Mouse (Mus musculus): Measurements from ENCODE around the gene Ehd4. TPM values are rescaled to one million over a fixed set of nuclear protein-coding genes. Genes with fewer than 3 reads are reported as not detected.

Ehd4 gene
- polyA plus RNA-seq, 3 experiments from 2014 or later: 2.9 to 16.2 (median 3.9) TPM

DNA sequence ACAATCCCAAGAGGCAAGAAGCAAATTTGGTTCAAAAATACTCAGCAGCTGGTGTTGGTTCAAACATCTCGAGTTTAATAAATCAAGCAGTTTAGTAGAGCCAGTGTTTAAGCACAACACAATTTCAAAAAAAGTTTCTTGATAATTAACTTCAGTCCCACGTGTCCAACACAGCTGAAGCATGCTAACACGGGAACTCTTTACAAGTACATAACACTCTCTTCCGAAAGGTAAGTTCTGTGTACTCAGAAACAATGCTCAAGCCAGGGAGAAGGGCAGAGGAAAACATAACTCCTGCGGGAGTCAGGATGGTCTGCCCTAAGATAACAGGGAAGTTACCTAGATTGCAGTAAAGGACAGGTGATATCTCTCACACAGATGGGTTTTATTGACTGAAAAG is 12.1 kb downstream of the Ehd4 start:
- no peak for ATAC-seq

DNA sequence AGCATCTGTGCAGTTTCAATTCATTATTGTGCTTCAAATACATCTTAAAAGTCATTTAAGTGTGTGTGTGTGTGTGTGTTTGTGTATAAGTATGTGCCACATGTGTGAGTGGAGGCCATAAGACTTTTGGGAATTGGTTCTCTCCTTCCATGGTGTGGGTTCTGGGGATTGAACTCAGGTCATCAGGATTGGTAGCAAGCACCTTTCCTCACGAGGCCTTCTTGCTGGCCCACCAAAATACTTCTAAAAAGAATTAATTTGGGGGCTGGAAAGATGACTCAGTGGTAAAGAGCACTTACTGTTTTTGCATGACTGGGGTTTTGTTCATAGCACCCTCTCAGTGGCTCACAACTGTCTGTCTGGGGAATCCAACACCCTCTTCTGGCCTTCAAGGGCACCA is 12.7 kb downstream of the Ehd4 start:
- no peak for ATAC-seq

DNA sequence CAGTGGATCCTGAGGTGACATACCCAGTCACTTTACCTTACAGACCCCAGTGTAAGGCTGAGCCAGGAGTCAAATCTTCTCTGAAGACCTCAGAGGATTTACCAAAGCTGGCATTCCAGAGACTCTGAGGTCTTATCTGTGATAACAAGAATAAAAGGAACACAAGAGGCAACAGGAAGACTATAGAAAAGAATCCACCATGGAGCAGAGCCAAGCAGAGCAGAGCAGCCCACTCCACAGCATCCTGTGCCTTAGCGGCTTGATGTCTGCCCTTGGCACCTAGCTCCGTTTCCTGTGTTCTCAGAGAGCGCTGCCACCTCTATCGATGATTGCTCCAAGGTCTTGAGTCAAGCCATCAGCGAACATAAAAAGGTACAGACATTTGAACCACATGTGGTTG is 14.1 kb downstream of the Ehd4 start:
- ATAC-seq: no peak

DNA sequence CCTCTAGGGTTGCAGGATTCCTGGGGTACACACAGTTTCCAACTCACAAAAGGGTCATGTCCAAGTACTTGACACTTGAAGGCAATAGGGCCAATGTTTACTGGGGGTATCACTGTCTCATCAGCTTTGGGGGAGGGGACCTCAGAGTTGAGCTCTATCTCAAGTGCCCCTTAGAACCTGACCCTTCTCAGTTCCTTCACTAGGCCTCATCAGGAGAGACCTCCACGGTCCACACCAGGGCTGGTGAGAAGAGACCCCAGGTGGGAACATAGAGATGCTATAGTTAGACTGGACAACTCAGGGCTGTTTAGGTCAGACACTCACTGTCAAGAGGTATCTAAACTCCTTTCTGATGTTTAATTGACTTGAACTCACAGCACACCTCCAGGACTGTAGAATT is 15.3 kb downstream of the Ehd4 start:
- ATAC-seq: no peak

DNA sequence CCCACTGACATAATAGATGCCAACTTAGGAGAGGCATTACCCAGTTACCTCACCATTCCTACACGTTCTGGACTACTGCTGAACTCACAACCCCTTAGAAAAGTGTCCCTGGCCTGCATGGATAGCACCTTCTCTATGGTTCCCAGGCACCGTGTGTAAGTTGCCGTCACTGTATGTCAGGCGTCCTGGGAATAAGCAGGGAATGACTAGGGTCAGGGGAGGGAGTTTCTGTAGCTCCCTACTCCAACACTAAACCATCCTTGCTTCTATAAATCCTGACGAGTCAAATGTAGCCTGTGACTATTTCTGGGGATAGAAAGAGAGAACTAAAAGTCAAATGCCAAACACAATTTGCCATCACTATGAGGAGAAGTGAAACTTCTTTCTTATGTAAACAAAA is 17.1 kb downstream of the Ehd4 start:
- ATAC-seq: no peak

DNA sequence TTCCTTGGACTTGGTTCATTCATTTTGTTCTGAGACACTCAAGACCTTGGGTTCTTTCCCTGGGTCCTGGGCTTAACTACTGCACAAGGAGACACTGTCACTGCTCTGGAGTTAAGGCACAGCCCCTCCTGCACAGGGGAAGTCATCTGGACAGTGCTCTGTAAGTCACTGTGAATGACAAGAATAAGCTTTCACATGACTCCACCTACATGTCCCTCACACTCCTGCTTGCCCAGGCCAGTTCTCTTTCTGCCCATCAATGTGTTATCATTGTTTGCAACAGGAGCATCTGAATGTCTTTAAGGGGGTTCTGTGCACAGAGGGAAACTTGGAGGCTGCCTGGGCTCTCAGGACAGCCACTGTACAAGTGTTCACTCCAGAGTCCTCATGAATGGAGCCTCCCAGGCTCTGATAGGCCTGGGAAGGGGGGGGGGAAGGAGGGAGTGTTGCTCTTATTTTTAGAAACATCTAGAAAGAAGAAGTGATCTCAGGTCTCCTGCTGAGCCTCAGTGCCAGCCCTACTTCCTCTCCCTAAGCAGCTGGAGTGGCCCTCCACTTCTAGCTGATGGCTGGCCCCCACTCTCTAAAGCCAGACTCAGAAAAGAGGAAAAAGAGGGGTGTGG is 19.8 kb downstream of the Ehd4 start:
- no peak for ATAC-seq

DNA sequence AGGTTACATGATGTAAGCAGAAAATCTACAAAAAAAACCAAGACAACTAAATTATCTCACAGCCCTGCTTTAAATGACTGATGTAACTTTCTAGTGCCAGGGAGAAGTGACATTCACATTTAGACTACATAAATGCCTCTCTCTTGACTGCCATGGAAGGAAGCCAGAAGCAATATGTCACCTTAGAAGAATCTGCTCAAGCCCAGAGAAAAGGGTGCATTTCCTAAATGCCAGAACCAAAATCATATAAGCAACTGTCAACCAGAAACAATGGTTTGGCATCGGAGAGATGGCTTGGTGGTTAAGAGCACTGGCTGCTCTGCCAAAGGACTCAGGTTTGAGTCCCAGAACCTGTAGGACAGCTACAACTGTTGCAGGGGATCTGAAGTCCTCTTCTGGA is 22.5 kb downstream of the Ehd4 start:
- ATAC-seq: no peak

DNA sequence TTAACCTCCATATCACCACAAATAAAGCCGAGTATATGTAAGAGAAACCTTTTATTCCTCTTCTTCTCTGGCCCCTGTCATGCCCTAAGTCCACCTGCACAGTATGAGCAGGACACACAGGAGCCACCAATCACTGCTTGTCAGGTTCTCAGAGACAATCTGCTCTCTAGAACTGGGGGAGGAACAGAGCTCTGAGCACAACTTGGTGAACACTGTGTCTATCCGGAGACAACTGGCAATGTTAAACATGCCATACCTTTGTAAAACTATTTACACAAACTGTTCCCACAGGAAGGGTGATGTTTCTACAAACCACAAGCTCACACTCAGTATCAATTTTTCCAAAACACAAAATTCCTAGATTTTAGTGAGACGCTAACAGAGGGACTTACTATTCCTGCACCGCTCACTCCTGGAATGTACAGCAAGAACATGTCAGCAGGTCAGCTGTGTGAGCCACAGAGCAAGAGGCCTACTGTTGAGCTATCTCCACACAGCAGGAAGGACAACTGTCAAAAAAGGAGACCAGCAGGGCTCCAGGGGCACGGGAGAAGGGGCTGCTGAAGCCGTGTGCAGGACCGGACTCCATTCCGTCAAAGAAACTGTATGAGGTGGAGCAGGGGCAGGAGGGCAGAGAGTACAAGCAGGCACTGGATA is 25.0 kb downstream of the Ehd4 start:
- no peak for ATAC-seq

DNA sequence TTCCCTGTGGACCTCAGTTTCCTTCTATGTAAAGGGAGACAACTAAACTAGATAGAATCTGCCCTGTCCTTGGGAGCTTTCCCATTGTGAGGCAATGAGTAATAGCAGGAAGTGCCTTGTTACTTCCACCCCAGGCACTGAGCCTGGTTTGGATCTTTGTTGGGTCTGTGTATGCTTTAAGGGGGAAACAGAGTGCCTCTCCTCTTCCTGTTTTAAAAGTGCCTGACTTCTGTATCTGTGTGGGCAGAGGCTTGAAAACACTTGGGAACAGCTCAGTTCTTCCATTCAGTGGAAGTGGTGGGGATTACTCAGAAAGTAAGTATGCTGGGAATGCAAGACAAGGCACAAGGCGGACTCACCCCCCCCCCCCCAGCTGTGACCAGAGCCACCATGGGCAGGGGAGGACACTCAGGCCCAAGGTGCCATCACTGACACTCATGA is 25.8 kb downstream of the Ehd4 start:
- no peak for ATAC-seq

DNA sequence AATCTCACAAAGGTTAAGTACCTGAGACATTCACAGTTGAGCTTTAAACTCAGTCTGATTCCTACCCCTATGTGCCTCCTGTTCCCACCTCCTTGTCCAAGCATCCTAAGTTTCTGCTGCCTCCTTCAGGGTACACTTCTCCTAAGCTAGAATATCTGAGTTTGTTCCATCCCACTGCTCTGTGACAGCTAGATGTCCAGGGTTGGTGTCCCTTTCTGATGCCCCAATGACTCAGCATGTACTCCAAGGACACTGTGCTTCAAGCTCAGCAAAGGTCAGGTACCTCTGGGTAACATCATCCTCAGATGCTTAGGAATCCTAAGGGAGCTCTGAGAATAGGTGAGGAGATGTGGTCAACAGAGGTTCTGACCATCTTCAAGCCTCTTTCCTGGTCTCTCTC is 26.4 kb downstream of the Ehd4 start:
- no peak for ATAC-seq

DNA sequence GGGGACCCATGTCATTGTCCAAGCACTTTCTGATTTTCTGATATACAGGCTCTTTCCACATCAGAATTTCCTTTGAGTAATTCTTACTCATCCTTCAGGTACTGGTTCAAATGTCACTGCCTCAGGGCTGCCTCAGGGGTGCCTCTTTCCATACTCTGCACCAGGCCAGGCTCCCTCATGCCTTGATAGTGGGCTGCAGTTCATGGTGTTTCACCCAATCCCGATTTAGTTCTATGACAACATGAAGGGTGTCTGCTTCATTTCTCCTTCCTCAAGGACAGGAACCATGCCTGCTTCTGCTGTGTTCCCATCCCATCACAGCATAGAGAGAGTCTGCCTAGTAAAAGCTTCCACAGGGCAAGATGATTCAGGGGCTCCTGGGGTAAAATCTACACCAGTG is 27.5 kb downstream of the Ehd4 start:
- ATAC-seq: no peak

DNA sequence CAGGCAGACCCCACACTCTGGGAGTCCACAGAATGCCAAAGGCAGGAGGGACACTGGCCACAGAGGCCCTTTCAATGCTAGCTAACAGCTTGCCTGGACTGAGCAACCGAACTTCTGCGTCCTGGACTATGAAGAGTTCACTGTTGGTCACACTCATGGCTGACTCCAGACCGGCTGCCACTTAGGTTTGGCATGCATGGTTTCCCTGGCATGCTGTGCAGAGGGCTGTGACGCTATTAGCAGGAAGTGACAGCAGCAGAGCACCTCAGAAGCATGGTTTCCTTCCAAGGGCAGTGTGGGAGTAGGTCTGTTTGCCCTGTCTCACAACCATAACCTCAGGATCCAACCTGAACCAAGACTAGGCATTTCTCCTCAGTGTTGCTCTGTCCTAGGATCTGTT is 28.0 kb downstream of the Ehd4 start:
- no peak for ATAC-seq

DNA sequence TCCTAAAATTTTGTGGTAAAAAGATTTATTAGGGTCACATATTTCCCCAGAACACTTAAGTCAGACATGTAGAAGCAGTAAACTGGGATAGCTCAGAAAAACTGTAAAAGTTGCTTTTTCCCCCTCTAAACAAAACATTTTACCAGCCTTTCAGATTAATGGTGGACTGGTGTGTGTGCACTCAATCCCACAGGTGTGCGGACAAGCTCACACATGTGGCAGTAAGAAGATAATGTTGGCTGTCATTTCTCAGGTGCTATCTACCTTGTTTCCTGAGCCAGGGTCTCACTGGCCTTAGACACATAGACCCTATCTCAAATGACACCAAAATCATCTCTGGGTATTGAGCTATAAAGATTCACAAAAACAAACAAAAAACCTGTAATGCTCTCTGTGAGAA is 28.9 kb downstream of the Ehd4 start:
- ATAC-seq: no peak

DNA sequence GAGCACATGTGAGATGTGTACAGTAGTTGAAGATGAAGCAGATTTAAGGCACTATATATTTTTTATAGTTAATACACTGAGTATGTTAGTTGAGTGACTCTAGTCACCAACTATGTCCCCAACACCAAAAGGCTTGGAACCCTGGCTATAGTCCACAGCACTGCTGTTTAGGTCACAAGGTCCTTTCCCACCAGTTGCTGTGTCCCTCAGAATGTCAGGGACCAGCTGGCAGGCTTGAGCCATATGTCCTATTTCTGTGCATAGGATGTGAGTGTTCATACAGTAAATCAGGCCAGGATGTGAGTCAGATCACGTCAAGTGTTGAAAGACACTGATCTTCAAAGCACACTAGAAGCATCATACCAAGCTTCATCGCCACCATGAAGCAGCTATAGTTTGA is 29.5 kb downstream of the Ehd4 start:
- no peak for ATAC-seq

DNA sequence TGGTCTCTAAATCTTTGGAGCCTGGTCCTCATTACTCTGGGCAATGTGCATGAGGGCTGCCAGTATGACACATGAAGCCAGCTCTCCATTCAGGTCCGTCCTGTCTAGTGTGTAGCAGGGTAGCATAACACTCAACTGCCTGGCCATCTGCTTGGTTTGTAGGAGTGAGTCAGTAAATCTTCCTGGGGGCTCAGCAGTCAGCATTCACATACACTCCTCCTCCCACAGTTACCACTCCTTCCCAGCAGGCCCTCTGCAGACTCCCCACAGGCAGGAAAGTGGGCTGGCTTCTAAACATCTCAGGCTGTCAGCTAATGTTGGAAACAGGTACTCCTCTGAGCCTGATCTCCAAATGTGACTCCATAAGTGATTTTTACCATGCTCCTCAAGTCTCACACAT is 30.3 kb downstream of the Ehd4 start:
- ATAC-seq: no peak

DNA sequence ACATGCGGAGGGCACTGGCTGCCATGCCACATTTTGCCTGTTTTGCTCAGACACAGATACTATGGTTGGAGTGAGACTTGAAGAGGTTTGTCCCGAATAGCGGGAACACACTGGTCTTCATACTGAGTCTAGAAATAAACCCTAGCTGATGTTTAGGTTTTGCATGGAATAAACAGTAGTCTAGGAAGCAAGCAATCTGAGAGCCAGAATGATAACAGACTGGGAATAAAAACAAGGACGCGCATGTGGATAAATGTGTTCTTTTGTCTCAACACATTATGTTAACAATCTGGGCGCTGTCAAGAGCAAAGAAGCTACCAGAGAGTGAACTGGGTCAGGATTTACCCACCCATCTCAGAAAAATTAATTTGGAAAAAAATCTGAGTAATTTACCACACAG is 31.4 kb downstream of the Ehd4 start:
- no peak for ATAC-seq

DNA sequence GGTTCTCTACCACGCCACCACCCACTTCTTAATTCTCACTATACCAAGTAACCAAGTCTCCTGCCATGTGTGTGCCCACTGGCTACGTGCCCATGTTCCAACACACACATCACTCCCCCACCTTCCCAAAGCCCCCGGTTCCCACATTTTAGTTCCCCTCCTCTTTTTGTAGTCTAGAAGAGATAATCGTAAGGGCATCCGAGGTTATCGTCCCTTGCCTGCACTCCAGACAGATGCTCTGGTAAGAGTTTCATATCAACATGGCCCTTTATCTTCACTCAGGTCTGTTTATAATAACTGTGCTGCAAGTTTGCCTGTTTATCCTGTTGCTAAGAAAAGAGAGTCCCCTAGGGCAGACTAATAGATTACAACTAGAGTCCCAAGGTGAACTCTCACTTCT is 37.1 kb downstream of the Ehd4 start:
- ATAC-seq: no peak

DNA sequence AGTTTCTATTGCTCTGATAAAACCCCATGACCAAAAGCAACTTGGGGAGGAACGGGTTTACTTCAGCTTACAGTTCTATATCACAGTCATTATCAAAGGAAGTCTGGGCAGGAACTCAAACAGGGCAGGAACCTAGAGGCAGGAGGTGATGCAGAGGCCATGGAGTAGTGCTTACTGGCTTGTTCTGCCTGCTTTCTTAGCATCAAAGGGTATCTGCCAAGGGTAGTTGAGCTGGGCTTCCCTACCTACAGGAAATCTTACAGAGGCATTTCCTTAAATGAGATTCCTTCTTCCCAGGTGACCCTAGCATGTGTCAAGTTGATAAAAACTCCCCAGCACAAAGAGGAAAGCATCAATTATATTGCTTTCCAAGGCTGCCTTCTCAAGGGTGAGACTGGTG is 38.0 kb downstream of the Ehd4 start:
- no peak for ATAC-seq

DNA sequence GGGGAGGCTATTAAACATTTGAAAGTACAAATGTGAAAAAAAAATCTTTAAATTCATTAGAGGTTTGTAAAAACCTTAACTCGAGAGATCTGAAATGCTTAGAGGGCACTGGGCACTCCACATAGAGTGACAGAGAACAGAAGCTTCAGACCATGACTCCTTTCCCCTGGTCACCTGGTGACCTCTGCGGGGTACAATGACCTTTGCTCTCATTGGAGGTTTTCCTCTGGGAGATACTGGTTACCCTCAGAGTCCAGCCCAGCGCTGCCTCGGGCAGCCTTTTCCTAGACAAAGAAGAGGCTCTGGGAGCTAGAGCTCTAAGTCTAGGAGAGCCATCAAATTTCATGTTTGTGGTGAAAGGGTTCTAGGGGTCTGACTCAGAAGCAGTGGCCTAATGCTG is 39.4 kb downstream of the Ehd4 start:
- ATAC-seq: no peak

DNA sequence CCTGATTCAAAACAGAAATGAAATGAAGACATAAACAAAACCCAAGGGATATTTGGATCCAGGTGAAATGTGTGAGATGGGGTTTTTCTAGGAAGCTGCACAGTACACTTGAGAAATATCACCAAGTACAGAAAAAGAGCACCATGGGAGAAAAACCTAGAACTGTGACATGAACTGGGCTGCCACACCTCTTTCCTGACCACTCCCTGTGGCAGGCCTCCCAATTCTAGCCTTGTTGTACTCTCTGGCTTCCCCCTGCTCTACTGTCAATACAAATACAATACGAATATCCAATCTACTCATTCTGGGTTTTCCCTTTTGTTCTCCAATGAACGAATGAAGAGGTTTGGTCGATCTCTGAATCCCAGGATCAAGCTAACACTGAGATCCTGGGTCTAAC is 40.4 kb downstream of the Ehd4 start:
- ATAC-seq: no peak

DNA sequence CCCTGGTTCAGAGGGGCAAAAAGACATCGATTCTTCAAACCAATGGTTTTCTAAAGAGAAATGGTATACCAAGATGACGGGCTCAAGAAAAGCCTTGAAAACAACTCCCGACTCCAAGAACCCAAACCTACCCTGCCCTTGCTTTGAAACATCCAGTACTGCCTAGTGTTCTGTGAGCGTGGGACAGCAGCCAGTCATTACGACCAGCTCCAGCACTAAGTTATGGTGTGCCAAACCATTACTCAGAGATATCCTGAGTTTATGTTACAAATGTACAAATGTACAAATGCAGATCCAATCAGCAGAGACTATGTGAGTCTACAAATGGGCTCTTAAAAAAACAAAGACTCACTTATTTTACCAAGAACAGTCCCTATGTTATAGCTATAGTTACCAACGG is 40.9 kb downstream of the Ehd4 start:
- no peak for ATAC-seq

DNA sequence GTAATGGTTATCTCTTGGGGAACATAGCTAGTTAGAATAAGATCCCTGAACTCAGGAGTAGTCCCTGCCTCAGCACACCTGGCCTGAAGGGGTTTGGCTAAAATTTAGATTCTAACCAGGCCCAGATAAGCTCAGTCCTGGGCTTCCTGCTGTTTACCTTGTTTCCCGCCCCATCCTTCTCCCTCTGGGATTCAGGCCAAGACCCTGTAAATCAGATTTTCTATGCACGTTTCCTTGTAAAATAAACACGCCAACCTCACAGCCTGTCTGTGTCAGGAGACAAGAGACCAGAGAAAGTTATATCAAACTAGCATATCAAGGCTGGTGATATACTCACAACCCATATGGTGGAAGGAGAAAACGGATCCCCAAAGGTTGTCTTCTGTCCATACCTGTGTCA is 42.8 kb downstream of the Ehd4 start:
- ATAC-seq: no peak

DNA sequence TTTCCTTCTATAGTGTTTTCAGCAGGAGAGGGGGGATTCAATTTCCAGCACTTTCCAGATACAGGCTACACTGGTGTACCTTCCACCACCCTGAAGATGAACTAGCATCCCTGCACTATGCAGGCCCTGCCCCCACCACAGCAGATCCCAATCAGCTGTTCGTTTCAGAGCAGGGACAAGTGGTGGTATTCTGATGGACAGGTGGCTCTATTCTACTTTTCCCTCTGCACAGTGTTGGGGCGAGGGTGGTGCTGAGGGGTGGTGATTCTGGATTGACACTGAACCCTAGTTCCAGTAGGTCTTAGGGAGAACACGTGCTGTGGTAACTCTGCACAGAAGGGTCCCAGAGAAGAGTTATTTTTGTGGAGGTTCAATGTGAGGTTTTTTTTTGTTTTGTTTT is 43.2 kb downstream of the Ehd4 start:
- ATAC-seq: no peak

DNA sequence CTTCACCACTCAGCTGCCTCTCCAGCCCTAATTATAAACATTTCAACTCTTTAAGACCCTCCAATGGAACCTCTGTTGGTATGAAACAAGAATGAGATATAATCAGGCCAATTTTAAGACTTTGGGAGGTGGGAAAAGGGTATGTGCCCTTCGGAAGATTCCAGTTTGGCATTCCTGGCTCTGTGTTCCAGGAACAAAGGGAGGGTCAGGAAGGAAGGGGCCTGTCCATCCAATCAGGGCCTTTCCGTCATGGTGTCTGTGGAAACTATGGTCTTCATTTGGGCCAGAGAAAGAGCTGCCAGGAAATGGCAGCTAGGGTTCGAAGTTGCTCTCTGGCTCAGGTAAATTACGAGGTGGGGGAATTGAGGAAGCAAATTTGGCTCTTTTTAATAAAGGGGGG is 46.3 kb downstream of the Ehd4 start:
- ATAC-seq: no peak

DNA sequence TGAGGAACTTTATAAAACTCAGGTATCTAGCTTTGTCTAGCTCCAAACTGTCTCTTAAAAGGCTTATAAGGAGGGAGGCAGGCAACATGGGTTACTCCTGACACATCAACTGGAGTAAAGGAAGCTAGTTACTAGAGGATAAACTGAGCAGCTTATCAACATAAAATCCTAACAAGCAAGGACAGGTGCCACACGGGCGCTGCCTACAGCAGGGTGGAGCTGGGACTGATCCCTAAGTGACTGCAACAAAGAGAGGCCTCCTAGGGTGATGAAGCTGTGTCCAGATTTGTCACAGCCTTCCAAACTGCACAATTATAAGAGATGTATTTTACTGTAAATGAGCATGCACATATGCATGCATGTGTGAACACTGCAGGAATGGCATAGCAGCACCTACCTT is 47.0 kb downstream of the Ehd4 start:
- ATAC-seq: no peak
